Mouse (Mus musculus) megakaryocyte-erythroid progenitor cell, adult 5-6 weeks (primary cell): Measurements from ENCODE around the gene Cntrl. TPM values are rescaled to one million over a fixed set of nuclear protein-coding genes. Genes with fewer than 3 reads are reported as not detected.

Experiments
- ATAC-seq: replicated peaks from 2 replicates; pipeline ENCODE4 v1.8.0; 2016; ENCODE audit warnings: mild to moderate bottlenecking, inconsistent platforms; ENCODE audit not compliant: severe bottlenecking, poor library complexity, low FRiP score, low TSS enrichment
- total RNA-seq, 2 experiments: library from RNA; stranded (forward) in 1 of 2; stranded (reverse) in 1 of 2; fragments of 200-1000, 215-1000 nt in 1 of 2; fragments of >200 nt in 1 of 2; fragmentation: Nextera tagmentation in 1 of 2; gene quantifications; 2 replicates each; pipeline ENCODE4 v1.2.3; 2014 to 2017

The Cntrl gene
- total RNA-seq, 2 experiments from 2014 or later, result 69.3 to 85.8 TPM

DNA sequence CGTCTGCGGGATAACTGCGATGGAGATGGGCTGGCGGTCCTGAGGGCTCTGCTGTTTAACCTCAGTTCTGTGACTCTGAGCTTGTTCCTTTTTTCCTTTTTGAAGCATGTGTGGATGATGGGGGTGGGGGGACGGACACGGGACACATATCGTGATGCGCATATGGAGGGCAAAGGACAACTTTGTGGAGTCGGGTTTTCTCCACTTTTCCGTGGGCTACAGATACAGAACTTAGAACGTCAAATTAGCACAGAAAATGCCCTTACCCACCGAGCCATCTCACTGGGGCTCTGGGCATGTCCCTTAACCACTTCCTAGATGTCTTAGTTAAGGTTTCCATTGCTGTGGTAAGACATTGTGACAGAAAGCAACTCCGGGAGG is 622 bp downstream of the Cntrl start:
- ATAC-seq, result no peak

DNA sequence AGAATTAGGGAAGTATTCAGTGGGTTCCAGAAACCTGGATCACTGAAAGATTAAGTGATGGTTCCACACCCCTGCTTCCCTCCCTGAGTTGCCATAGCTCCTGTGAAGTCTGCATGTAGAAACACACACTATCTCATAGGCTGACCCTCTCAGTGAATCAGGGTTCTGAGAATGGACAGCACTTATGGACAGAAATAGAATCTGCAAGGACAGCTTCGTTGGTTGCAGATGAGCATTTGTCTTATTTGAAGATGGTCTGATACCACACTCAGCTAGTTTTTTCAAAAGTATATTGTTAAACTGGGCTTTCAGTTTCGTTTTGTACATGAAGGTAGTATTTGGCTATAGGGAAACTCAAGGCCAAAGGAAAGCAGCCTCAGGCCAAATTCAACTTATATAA is 1.2 kb downstream of the Cntrl start:
- ATAC-seq, result no peak

DNA sequence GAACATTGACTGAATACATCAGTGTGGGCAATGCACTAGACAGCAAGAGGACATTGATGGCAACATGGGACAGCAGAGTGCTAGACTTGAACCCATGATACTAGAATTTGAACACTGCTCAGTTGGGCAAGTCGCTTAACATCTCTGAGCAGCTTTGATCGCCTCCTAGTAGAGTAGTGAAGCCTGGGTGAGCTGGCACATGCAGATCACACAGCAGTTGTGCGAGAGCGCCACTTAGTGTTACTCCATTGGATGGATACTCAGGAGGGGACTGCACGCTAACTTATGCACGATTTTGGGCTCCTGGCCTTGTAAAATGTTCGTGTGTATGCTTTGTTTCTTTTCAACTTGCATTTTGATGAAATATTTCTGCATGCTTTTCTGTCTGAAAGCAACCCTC is 15.4 kb downstream of the Cntrl start:
- ATAC-seq, result no peak

DNA sequence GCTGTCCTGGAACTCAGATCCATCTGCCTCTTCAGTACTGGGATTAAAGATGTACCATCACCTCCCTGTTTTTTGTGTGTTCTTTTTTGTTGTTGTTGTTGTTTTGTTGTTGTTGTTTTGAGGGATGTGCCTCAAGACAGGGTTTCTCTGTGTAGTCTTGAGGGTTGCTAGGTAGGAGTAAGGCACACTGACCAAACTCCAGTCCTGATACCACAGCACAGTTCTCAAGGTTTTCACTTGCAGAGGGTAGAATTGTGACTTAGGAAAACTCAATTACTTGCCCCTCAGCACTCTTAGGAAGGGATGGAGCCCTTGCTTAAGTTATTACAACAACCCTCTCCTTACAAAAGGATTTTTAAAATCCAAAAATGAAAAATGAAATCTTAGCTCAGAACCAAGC is 22.2 kb downstream of the Cntrl start:
- no peak for ATAC-seq

DNA sequence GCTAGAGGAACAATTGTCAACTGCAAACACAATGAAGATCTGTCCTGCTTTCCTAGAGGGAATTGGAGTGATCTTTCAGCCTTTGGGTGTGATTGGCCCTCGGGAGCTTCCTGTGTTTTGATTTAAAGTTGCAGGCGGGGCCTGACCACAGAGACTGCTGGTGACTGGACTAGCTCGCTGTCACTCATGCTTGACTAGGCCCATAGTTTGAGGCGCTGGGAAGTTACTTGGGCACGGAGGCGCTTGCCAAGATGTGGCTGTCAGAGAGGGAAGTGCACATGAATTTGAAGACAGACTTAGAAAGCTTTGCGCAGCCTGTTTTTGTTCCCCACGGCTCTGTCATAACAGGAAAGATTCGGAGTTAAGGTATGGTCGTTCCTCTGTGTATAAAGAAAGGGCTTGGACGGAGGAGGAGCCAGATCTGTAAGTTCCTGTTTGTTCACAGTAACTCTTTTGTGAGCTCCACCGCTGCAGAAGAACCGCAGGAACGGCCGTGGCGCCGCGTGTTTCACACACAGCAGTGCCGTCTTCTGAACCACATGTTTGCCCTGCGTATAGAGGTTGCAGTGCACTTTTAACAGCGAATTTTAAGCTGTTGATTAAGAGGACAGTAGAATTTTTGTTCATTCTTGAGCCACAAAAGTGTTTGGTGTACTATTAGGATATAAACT is 22.8 kb downstream of the Cntrl start:
- peak; percentile 100 for ATAC-seq

DNA sequence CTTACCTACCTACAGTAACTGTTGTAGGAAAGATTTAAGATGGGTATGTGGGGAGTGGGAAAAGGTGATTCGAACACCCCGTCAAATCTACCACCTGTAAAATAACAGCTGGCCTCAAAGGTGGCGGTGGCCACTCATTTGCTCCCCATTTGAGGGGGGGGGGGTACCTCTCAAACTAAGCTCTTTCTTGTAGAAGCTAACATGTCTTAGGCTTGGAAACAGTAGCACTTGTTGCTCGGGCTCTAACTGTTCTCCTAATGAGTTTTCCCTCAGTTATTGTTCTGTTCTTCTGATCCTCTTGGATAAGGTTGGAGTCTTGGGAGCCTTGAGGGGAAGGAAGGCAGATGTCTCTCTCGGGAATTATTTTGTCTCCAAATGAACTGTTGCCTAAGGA is 23.4 kb downstream of the Cntrl start:
- ATAC-seq, result 0 out of 2 replicates have a peak, but pooled peaks have one; percentile 4

DNA sequence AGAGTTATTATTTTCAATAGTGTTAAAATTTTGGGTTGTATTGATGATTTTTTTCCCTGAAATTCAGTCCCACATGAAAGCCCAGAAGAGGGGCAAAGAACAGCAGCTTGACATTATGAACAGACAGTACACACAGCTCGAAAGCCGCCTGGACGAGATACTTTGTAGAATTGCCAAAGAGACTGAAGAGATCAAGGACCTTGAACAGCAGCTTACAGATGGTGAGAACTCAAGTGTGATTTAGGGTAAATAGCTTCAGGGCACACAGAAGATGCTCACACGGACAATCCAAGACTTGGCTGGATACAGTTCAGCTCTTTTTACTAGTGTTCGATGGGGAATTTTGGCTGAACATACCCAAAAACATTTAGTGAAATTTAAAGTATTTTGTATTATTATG is 24.6 kb downstream of the Cntrl start:
- ATAC-seq, result no peak

DNA sequence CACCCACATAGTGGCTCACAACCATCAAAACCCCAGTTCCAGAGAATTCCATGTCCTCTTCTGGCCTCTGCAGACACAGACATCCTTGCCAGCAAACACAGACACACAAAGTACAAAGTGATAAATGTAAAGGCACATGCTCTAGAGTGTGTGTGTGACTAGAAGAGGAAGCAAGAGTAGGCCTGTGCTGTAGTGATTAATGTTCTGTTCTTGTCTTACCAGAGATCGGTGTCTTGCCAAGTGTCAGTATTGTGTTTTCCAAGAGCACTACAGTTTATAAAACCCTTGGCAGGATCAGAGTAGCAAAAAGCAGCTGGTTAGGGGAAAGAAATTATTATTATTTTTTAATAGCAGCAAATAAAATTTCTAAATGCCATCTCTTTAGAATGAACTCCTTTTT is 29.3 kb downstream of the Cntrl start:
- no peak for ATAC-seq

DNA sequence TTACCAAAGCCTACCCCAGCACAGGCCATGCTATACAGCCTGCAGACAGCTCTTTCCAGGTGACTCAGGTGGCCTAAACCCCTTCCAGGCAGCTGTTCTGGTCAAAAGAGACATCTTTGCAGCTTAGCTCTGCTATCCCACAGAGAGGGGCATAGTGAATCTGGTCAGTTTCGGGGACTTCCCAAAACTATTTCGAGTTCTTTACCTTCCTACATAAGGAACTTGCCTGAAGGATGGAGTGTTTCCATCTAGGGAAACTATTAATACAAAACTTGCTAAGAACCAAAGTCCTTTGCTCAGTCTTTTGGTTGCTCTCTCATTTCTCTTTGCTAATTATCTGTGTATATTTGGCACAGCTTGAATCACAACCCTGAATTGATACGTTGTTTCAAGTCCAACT is 32.4 kb downstream of the Cntrl start:
- ATAC-seq, result no peak

DNA sequence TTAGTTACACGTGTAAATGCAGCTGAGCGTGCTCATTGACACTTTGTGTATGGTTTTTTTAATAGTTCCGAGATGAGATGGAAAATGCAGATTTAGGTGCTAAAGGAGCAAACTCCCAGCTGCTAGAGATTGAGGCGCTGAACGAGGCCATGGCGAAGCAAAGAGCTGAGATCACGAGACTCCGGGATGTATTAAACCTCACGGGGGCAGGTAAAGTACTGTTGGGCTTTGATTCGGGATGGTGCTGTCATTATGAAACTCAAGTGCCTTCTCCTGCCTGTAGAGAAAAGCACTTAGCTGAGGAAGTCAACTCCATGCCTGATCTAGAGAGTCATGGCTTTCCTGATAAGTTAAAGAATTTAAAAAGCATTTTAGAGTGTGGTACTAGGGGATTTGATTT is 39.5 kb downstream of the Cntrl start:
- ATAC-seq, result no peak

DNA sequence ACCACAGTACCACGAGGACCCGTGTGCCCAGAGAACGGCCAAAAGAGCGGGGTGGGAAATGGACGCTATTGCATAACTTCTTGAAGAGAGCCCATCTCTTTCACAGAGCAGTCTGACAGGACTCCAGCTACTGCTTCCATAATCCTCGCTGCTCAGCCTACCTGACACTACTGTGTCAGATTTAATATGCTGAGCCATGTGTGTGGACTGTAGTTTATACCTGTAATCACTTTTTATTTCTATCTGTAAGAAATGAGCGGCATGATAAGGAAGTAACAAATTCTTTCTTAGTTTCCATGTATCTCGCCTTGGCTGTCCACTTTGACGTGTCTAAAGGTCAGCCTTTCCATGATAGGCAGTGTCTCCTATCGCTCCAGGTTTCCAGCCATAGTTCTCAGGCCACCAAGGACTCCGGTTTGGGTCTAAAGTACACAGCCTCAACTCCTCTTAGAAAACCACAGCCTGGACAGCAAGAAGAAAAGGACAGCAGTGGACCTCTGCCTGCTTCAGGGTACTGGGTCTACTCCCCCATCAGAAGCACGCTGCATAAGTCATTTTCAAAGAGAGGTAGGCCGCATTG is 42.1 kb downstream of the Cntrl start:
- ATAC-seq, result no peak

DNA sequence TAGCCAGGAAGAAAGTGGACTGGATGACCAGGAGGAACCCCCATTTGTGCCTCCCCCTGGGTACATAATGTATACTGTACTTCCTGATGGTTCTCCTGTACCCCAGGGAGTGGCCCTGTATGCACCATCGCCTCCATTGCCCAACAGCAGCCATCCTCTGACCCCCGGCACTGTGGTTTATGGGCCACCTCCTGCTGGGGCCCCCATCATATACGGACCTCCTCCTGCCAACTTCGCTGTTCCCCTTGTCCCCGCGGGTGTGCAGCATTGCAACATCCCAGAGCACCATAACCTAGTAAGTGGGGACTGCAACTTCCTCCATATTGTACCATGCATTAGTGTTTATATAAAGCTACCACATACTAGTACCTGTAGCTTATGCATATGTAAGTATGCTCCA is 43.9 kb downstream of the Cntrl start:
- ATAC-seq, result no peak

DNA sequence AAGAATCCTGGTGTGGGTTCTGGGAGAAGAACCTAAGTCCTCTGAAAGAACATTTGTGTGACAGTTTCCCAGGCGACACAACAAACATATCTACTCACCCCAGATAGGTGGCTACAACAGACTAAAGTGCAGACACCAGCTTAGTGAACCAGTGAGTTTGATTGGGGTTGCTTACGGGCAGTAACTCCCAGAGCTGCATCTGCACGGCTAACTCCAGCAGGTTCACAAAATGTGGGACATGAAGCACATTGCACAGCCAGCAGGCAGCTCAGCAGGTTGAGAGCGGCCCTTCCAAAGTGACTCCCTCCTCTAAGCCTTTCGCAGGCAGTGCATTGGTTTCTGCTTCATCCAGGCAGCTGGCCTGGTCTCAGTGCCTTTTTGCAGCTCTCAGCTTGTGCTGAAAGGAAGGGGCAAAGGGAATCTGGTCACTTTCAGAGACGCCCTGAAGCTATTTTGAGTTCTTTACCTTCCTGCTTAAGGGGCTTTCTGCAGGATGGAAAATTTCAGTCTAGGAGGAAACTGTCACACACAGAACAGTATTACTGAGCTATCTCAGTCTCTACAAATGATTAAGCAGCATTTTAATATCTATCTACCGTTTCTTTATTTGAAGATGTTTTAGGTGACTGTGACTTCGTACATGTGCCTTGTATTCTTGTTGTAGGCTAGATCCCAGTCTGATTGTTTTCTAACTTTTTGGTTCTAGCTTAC is 44.7 kb downstream of the Cntrl start:
- ATAC-seq, result no peak

DNA sequence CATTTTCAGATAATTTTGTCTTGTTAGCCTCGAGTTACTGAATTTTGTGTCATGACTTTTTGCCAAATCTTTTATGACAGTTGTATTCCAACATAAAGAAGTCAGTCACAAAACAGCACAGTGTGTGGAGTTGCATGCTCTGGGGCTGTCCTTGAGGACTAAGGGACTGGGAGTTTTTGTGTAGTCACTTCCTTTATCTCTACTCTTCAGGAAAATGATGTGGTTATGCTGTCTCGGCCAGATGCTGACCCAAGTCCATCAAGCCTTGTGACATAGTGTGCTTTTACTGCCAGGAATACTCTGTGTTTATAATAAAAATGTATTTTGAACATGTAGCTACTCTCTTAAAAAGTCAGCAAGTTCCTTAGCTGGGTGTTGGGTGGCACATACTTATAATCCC is 47.7 kb downstream of the Cntrl start:
- ATAC-seq, result no peak

DNA sequence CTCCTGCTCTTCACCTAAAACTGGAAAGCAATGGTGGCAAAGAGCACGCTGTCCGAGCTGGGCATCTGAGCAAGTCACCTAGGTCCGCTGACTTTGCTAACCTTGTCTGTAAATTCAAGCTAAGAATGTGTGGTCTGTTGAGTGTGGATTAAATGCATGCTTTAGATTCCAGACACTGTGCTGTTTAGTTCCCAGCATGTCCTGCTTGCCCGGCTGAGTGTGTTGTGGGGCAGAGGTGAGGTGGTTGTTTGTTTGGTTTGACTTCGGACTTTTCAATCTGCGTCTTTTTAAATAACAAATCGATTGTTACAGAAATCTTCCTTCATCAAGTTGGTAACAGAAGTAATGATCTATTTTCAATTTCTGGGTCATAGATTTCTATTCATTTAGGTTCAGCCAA is 48.5 kb downstream of the Cntrl start:
- ATAC-seq, result no peak

DNA sequence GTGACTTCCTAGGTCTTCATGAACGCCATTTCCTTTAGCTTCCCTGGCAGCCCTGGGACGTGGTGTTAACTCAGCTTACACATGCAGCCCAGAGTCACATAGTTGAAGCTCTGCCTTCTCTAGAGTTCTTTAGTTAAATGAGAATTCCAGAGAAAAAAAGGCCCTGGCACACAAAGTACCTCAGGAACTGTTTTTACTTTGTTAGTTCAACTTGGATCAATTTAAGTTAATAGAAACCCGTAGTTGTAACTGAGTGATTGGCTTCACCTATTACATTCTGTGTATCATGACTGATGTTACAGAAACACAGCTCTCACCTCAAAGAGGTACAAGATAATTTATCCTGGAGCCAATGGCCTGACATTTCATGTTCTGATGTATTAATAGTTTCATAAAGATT is 49.1 kb downstream of the Cntrl start:
- no peak for ATAC-seq

DNA sequence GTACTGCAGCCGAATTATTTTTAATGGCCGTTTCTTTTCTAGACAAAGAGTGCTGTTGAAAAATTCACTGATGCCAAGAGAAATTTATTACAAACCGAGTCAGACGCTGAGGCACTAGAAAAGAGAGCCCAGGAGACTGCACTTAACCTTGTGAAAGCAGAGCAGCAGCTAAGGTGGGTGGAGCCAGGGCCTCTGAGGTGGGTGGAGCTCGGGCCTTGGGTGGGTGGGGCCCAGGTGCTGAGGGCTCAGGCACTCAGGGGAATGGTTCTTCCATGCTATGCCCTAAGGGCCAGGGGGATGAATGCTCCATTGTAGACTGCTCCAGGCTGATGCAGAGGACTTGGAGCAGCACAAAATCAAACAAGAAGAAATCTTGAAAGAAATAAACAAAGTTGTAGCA is 50.9 kb downstream of the Cntrl start:
- ATAC-seq, result peak; percentile 52; the same call in 1 of the 2 replicates

DNA sequence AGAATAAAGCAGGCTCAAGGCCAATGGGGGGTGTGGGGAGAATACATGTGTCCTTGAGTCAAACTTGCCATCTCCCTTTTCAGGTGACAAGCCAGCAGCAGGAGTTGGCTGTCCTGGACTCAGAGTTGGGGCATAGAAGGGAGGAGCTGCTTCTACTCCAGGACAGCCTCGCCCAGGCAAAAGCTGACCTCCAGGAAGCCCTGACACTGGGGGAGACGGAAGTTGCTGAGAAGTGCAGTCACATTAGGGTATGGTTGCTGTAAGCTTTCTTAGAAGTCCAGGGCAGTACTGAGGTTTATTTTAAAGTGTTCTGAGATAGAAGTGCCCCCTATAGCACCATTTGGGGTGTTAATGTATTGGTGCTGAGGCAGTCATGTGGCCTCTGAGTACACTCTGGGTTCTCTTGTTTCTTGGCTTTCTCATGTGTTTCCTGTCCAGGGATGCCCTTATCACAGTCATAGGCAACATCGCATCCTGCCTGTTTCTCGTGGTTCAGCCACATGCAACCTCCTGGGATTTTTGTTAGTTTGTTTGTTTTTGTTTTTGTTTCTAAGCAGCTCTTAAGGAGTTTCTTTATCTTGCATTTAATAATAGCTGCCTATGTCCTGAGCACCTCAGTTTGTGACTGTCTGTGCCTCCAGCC is 52.7 kb downstream of the Cntrl start:
- ATAC-seq, result no peak

DNA sequence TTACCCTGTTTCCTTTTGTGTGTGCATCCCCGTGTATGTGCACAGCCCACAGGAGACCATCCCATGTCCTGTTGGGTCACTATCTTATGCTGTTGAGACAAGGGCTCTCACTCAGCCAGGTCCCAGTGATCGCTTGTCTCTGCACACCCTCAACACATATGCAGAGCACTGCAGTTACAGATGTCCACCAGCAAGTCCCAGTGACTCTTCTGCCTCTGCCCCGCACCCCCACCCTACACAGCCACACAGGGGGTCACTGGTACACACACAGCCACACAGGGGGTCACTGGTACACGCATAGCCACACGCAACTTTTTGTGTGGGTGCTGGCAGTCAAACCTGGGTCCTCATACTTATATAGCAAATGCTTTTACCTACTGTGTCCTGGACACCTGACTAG is 54.1 kb downstream of the Cntrl start:
- ATAC-seq, result no peak

DNA sequence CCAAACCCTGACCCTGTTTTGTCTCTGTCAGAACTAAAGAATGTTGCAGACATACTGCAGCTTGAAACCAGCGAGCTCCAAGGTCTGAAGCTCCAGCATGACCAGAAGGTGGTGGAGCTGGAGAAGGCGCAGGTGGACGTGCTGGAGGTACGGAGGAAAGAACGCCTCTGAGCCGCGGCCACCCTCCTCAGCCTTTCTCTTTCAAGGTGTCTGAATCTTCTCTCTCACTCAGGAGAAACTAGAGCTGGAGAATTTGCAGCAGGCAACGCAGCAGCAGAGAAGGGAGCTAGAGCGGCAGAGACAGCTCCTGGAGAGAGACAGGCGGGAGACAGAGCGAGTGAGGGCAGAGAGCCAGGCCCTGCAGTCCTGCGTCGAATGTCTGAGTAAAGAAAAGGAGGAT is 56.1 kb downstream of the Cntrl start:
- no peak for ATAC-seq

DNA sequence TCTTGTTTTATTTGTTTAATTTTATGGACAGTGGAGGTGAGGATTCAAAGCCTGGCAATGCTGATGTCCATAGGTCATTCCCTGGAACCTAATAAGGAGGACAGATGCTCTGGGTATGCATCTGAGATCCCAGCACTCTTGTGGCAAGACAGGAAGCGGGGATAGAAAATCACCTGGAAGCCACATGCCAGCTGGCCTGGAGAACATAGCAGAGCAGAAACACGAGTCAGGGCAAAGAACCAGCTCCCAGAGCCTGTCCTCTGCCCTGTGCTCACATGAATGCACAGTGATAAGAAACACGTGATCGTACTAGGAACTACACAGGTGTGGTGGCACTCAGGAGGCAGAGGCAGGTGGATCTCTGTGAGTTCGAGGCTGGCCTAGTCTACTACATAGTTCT is 57.5 kb downstream of the Cntrl start:
- ATAC-seq, result no peak
